Mouse (Mus musculus): Measurements from ENCODE around the gene Dst. TPM values are rescaled to one million over a fixed set of nuclear protein-coding genes. Genes with fewer than 3 reads are reported as not detected.

Dst gene
- polyA plus RNA-seq, 1 experiment from 2014 or later, result 63.1 TPM

DNA sequence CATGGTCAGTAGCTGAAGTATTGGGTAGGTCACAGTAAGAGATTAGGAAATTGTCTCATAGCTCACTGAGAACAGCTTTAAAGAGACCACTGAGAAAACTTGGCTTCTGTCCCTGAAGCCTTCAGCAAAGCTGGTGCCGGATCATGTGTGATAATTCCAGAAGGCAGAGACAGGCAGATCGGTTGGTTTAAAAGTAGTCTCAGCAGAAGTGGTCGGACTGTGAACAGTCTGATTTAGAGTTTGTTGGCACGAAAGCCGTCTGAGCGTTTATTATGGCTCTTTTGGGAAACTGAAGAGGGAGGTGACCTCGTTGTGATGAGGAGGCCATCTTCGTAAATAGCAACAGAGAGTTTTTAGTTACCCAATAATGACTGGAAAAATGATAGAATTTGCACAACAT lies 52.4 kb downstream of the Dst start:
- WGBS, result 92% methylated on average over 8 of the region's 8 CpGs
- Histone ChIP-seq H3K4me3 (replicated peaks; ENCODE audit: low read length) (no peak overlapping the region), H3K4me1 (replicated peaks; ENCODE audit: control insufficient read depth, insufficient read depth, low read length) (no peaks in the 10 kb centered on the region), H3K36me3 (replicated peaks; ENCODE audit: control insufficient read depth, insufficient read depth) (no peaks in the 10 kb centered on the region), H3K27ac (no peak overlapping the region), H3K27me3 (ENCODE audit: control insufficient read depth, insufficient read depth, low read length) (no peaks in the 10 kb centered on the region), H3K4me2 (replicated peaks) (no peak overlapping the region), H3K9me3 (ENCODE audit: control insufficient read depth, low read length) (0 out of 2 replicates have a peak, but pooled peaks cover 6% of the 10 kb centered on the region), H3K9ac (no peak overlapping the region)
- ATAC-seq (ENCODE audit: low FRiP score), result no peak
- no peak for DNase-seq (ENCODE audit: low spot score)

DNA sequence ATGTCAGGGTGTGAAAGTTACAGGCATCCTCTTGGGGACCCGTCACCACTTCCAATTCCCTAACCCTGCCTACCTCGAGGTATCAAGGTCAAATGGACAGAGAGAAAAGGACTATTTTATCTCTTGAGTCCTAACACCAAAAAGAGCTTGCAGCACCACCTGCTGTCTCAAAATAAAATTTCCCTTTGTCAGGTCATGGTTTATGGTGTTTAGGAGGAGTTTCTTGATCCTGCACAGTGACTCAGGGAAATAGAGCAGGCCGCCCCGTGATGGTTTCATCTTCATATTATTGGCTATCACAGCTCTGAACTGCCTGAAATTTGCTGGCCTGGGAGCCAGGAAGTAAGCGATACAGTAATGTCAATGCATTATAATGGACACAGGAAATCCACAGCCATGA lies 56.6 kb downstream of the Dst start:
- Histone ChIP-seq H3K9ac (no peak overlapping the region), H3K27me3 (ENCODE audit: control insufficient read depth, insufficient read depth, low read length) (no peaks in the 10 kb centered on the region), H3K4me2 (replicated peaks) (no peak overlapping the region), H3K4me1 (replicated peaks; ENCODE audit: control insufficient read depth, insufficient read depth, low read length) (no peaks in the 10 kb centered on the region), H3K36me3 (replicated peaks; ENCODE audit: control insufficient read depth, insufficient read depth) (no peaks in the 10 kb centered on the region), H3K27ac (no peak overlapping the region), H3K4me3 (replicated peaks; ENCODE audit: low read length) (no peak overlapping the region), H3K9me3 (ENCODE audit: control insufficient read depth, low read length) (no peaks in the 10 kb centered on the region)
- DNase-seq (ENCODE audit: low spot score) (peak; percentile 74), ATAC-seq (ENCODE audit: low FRiP score) (no peak)
- 58% methylated on average over 5 of the region's 5 CpGs for whole genome bisulfite sequencing

GRCm38 (mm10) chr1:33965824-33966223 lies 57.8 kb downstream of the Dst start:
- Histone ChIP-seq H3K27me3 (ENCODE audit: control insufficient read depth, insufficient read depth, low read length) (no peaks in the 10 kb centered on the region), H3K9me3 (ENCODE audit: control insufficient read depth, low read length) (no peaks in the 10 kb centered on the region), H3K4me3 (replicated peaks; ENCODE audit: low read length) (no peak overlapping the region), H3K4me2 (replicated peaks) (no peak overlapping the region), H3K36me3 (replicated peaks; ENCODE audit: control insufficient read depth, insufficient read depth) (no peaks in the 10 kb centered on the region), H3K27ac (no peak overlapping the region), H3K9ac (no peak overlapping the region), H3K4me1 (replicated peaks; ENCODE audit: control insufficient read depth, insufficient read depth, low read length) (no peaks in the 10 kb centered on the region)
- DNase-seq (ENCODE audit: low spot score), result no peak
- ATAC-seq (ENCODE audit: low FRiP score), result 0 out of 2 replicates have a peak, but pooled peaks have one; percentile 3
- 91% methylated on average over 4 of the region's 4 CpGs for WGBS

DNA sequence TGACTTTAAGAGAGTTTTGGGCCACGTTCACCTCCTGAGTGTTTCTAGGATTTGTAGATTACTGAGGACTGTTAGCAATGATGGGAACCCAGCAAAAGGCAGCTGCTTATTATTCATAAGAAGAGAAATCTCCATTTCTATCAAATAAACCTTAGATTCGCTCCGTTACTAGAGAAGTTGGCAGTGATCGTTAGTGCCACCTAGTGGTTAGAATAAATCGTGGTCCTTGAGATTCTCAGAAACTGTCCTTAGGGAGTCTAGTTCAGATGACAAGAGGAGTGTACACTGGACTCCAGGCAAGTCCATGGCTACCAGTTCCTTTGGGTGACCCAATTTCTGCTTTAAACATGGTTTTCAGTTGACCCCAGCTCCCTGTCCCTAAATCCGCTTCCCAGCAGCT lies 58.3 kb downstream of the Dst start:
- no peak for ATAC-seq (ENCODE audit: low FRiP score)

GRCm38 (mm10) chr1:33967206-33967605 lies 59.2 kb downstream of the Dst start:
- no peaks in the 10 kb centered on the region for H3K36me3 ChIP-seq (replicated peaks; ENCODE audit: control insufficient read depth, insufficient read depth)
- H3K9ac ChIP-seq, result no peak overlapping the region
- DNase-seq (ENCODE audit: low spot score) (no peak), ATAC-seq (ENCODE audit: low FRiP score) (no peak)
- H3K4me3 ChIP-seq (replicated peaks; ENCODE audit: low read length), result no peak overlapping the region
- no peaks in the 10 kb centered on the region for H3K27me3 ChIP-seq (ENCODE audit: control insufficient read depth, insufficient read depth, low read length)
- WGBS, result 67% methylated on average over 4 of the region's 4 CpGs
- H3K9me3 ChIP-seq (ENCODE audit: control insufficient read depth, low read length), result no peaks in the 10 kb centered on the region
- H3K4me1 ChIP-seq (replicated peaks; ENCODE audit: control insufficient read depth, insufficient read depth, low read length), result no peaks in the 10 kb centered on the region
- H3K27ac ChIP-seq, result no peak overlapping the region
- H3K4me2 ChIP-seq (replicated peaks), result no peak overlapping the region

More for the DNA sequence above, 58.3 kb downstream of the Dst start:
- peak; percentile 89 for DNase-seq (ENCODE audit: low spot score)
- no peak overlapping the region for H3K4me3 ChIP-seq (replicated peaks; ENCODE audit: low read length)
- H3K9ac ChIP-seq, result no peak overlapping the region
- H3K4me2 ChIP-seq (replicated peaks), result no peak overlapping the region
- no peak overlapping the region for H3K27ac ChIP-seq
- H3K9me3 ChIP-seq (ENCODE audit: control insufficient read depth, low read length), result no peaks in the 10 kb centered on the region
- H3K27me3 ChIP-seq (ENCODE audit: control insufficient read depth, insufficient read depth, low read length), result no peaks in the 10 kb centered on the region
- no peaks in the 10 kb centered on the region for H3K36me3 ChIP-seq (replicated peaks; ENCODE audit: control insufficient read depth, insufficient read depth)
- no peaks in the 10 kb centered on the region for H3K4me1 ChIP-seq (replicated peaks; ENCODE audit: control insufficient read depth, insufficient read depth, low read length)
- 23% methylated on average over 6 of the region's 6 CpGs for WGBS

GRCm38 (mm10) chr1:33969910-33970309 lies 61.9 kb downstream of the Dst start:
- Histone ChIP-seq H3K4me3 (replicated peaks; ENCODE audit: low read length) (no peak overlapping the region), H3K4me1 (replicated peaks; ENCODE audit: control insufficient read depth, insufficient read depth, low read length) (no peaks in the 10 kb centered on the region), H3K27ac (no peak overlapping the region), H3K4me2 (replicated peaks) (no peak overlapping the region), H3K36me3 (replicated peaks; ENCODE audit: control insufficient read depth, insufficient read depth) (no peaks in the 10 kb centered on the region), H3K27me3 (ENCODE audit: control insufficient read depth, insufficient read depth, low read length) (no peaks in the 10 kb centered on the region), H3K9me3 (ENCODE audit: control insufficient read depth, low read length) (no peaks in the 10 kb centered on the region), H3K9ac (no peak overlapping the region)
- DNase-seq (ENCODE audit: low spot score) (no peak), ATAC-seq (ENCODE audit: low FRiP score) (no peak)
- 58% methylated on average over 2 of the region's 2 CpGs for WGBS

DNA sequence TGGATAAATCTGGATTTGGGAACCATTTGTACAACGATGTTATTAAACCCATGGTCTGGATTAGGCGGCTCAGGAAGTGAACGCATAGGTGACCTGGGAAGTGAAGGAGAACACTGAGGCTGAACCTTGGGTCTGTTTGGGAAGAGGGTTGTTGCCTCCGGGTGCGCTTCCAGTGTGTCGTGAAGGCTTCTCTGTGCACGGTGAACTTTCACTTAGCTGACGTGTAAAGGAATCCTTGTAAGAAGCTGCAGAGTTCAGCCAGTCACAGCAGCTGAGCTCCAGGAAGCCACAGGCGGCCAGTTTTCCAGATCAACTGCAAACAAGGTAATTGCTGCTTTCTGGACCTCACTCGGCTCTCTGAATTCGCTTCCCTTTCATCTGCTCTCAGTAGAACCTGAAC lies 66.4 kb downstream of the Dst start:
- no peaks in the 10 kb centered on the region for H3K27me3 ChIP-seq (ENCODE audit: control insufficient read depth, insufficient read depth, low read length)
- no peaks in the 10 kb centered on the region for H3K4me1 ChIP-seq (replicated peaks; ENCODE audit: control insufficient read depth, insufficient read depth, low read length)
- H3K4me3 ChIP-seq (replicated peaks; ENCODE audit: low read length), result no peak overlapping the region
- no peak overlapping the region for H3K4me2 ChIP-seq (replicated peaks)
- H3K27ac ChIP-seq, result no peak overlapping the region
- WGBS, result 91% methylated on average over 11 of the region's 11 CpGs
- no peaks in the 10 kb centered on the region for H3K9me3 ChIP-seq (ENCODE audit: control insufficient read depth, low read length)
- no peaks in the 10 kb centered on the region for H3K36me3 ChIP-seq (replicated peaks; ENCODE audit: control insufficient read depth, insufficient read depth)
- no peak overlapping the region for H3K9ac ChIP-seq
- no peak for ATAC-seq (ENCODE audit: low FRiP score)
- no peak for DNase-seq (ENCODE audit: low spot score)

GRCm38 (mm10) chr1:33975333-33975732 lies 67.3 kb downstream of the Dst start:
- Histone ChIP-seq H3K9ac (no peak overlapping the region), H3K27ac (no peak overlapping the region), H3K9me3 (ENCODE audit: control insufficient read depth, low read length) (no peaks in the 10 kb centered on the region), H3K4me2 (replicated peaks) (no peak overlapping the region), H3K36me3 (replicated peaks; ENCODE audit: control insufficient read depth, insufficient read depth) (no peaks in the 10 kb centered on the region), H3K27me3 (ENCODE audit: control insufficient read depth, insufficient read depth, low read length) (no peaks in the 10 kb centered on the region), H3K4me3 (replicated peaks; ENCODE audit: low read length) (no peak overlapping the region), H3K4me1 (replicated peaks; ENCODE audit: control insufficient read depth, insufficient read depth, low read length) (no peaks in the 10 kb centered on the region)
- DNase-seq (ENCODE audit: low spot score) (no peak), ATAC-seq (ENCODE audit: low FRiP score) (no peak)
- WGBS, result 81% methylated on average over 4 of the region's 4 CpGs

DNA sequence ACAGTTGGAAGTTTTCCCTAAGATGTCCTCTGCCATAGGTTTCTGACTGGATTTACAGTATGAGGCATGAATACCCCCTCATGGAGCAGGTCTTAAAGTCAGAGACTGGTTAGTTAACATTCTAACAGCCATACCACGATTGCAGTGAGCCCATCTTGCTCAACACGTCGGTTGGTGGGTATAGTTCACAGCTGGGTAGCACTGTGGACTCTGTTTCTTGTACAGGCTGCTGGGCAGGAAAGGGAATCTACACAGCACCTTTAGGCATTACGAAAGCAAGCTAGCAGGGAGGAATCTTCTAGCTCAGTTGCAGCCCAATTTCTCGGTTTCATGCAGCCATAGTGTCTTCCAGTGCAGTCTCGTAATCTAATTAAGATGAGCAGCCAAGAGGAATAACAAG lies 69.8 kb downstream of the Dst start:
- no peak for ATAC-seq (ENCODE audit: low FRiP score)

DNA sequence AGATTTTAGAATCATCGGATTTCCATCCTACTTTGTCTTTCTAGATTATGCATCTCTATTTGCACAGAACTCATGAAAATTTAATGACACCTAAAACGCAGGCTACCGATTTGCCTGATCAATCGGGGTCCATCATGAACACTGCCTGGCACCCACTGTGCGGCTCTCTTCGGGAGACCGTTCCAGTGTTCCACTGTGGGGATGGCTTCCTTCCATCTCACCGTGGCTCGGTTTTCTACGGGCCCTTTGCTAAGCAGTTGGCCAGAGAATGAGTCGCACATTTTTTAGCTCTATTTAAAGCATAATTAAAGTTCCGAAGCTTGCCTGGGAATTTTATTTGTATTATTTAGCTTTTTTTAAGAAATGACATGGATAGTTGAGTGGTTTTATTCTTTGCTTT lies 72.4 kb downstream of the Dst start:
- H3K9ac ChIP-seq, result no peak overlapping the region
- H3K27me3 ChIP-seq (ENCODE audit: control insufficient read depth, insufficient read depth, low read length), result no peaks in the 10 kb centered on the region
- ATAC-seq (ENCODE audit: low FRiP score) (no peak), DNase-seq (ENCODE audit: low spot score) (no peak)
- no peak overlapping the region for H3K4me3 ChIP-seq (replicated peaks; ENCODE audit: low read length)
- no peaks in the 10 kb centered on the region for H3K4me1 ChIP-seq (replicated peaks; ENCODE audit: control insufficient read depth, insufficient read depth, low read length)
- no peaks in the 10 kb centered on the region for H3K36me3 ChIP-seq (replicated peaks; ENCODE audit: control insufficient read depth, insufficient read depth)
- H3K4me2 ChIP-seq (replicated peaks), result no peak overlapping the region
- no peak overlapping the region for H3K27ac ChIP-seq
- 0 out of 2 replicates have a peak, but pooled peaks cover under 1% of the 10 kb centered on the region for H3K9me3 ChIP-seq (ENCODE audit: control insufficient read depth, low read length)
- WGBS, result 67% methylated on average over 12 of the region's 12 CpGs

More for the DNA sequence above, 69.8 kb downstream of the Dst start:
- H3K9me3 ChIP-seq (ENCODE audit: control insufficient read depth, low read length), result no peaks in the 10 kb centered on the region
- H3K4me1 ChIP-seq (replicated peaks; ENCODE audit: control insufficient read depth, insufficient read depth, low read length), result no peaks in the 10 kb centered on the region
- no peak for DNase-seq (ENCODE audit: low spot score)
- no peaks in the 10 kb centered on the region for H3K27me3 ChIP-seq (ENCODE audit: control insufficient read depth, insufficient read depth, low read length)
- H3K9ac ChIP-seq, result no peak overlapping the region
- H3K4me2 ChIP-seq (replicated peaks), result no peak overlapping the region
- no peaks in the 10 kb centered on the region for H3K36me3 ChIP-seq (replicated peaks; ENCODE audit: control insufficient read depth, insufficient read depth)
- no peak overlapping the region for H3K27ac ChIP-seq
- 92% methylated on average over 6 of the region's 6 CpGs for WGBS
- no peak overlapping the region for H3K4me3 ChIP-seq (replicated peaks; ENCODE audit: low read length)
